Mouse (Mus musculus) central nervous system, embryonic 18 days (tissue): ENCODE results near the gene Cwf19l2. TPM values are rescaled to one million over a fixed set of nuclear protein-coding genes. Genes with fewer than 3 reads are reported as not detected.

ENCODE experiments used
- polyA plus RNA-seq: library from polyadenylated mRNA; depleted of rRNA; stranded (reverse); fragments of >200 nt; gene quantifications from 2 replicates; pipeline ENCODE4 v1.2.3, GENCODE M21; 2012; rRNA removed

The Cwf19l2 gene
- 4.0 and 4.3 TPM in 2 replicates for polyA plus RNA-seq

GRCm38 (mm10) chr9:3403251-3404208, at the start of gene Cwf19l2:
Gene Cwf19l2, plus strand, starts transcription at chr9:3403592.

Other genes with a start within 250 kb of the Cwf19l2 start
- 17.9 and 19.1 TPM in 2 replicates for gene Alkbh8, start 68.5 kb upstream of the Cwf19l2 start, polyA plus RNA-seq
- 2.9 and 3.2 TPM in 2 replicates for gene Gucy1a2, start 129.2 kb downstream of the Cwf19l2 start, polyA plus RNA-seq